Mouse (Mus musculus) liver, embryonic 12.5 days (tissue): ENCODE data around the gene Nptx1. TPM values are rescaled to one million over a fixed set of nuclear protein-coding genes. Genes with fewer than 3 reads are reported as not detected.

Experiments
- ATAC-seq: fragments of 200-750 bp; cut with Nextera tagmentation; 2 replicates; pipeline ENCODE4 v1.8.0; 2017; ENCODE audit warnings: moderate number of reproducible peaks, mild to moderate bottlenecking, moderate library complexity
- H3K27ac ChIP-seq: fragments of 300-500 bp; sonication (generic); 2 replicates; pipeline ENCODE4 v1.5.1; 2016; ENCODE audit warnings: mild to moderate bottlenecking
- H3K27me3 ChIP-seq: fragments of 300-500 bp; sonication (generic); replicated peaks from 2 replicates; pipeline ENCODE4 v1.6.1; 2016; ENCODE audit warnings: mild to moderate bottlenecking, moderate library complexity
- H3K36me3 ChIP-seq: fragments of 300-500 bp; sonication (generic); 2 replicates; pipeline ENCODE4 v1.6.1; 2016; ENCODE audit warnings: mild to moderate bottlenecking, moderate library complexity
- H3K4me1 ChIP-seq: fragments of 300-500 bp; sonication (generic); 2 replicates; pipeline ENCODE4 v1.6.1; 2016
- H3K4me2 ChIP-seq: fragments of 300-500 bp; sonication (generic); 2 replicates; pipeline ENCODE4 v1.6.1; 2016; ENCODE audit warnings: mild to moderate bottlenecking, moderate library complexity
- H3K4me3 ChIP-seq: fragments of 300-500 bp; sonication (generic); 2 replicates; pipeline ENCODE4 v1.5.1; 2016; ENCODE audit warnings: mild to moderate bottlenecking, moderate library complexity
- H3K9ac ChIP-seq: fragments of 300-500 bp; sonication (generic); 2 replicates; pipeline ENCODE4 v1.6.1; 2016; ENCODE audit warnings: mild to moderate bottlenecking, moderate library complexity
- H3K9me3 ChIP-seq: fragments of 300-500 bp; sonication (generic); replicated peaks from 2 replicates; pipeline ENCODE4 v1.6.1; 2016; ENCODE audit warnings: mild to moderate bottlenecking, moderate library complexity
- WGBS: fragments of 180-500 bp; shearing (Covaris S2); methylation state at CpG from one replicate; pipeline ENCODE4 v1.1.7; 2016; ENCODE audit not compliant: insufficient replicate concordance; 5-methylcytosine and 5-hydroxymethylcytosine counted together
- polyA plus RNA-seq: library from polyadenylated mRNA; unstranded; fragments of >200 nt; fragmentation: Nextera tagmentation; extraction: Ambion mirVana; gene quantifications from 2 replicates; pipeline ENCODE4 v1.2.1, GENCODE M21; 2016

Nptx1 gene
- polyA plus RNA-seq, 1 experiment from 2014 or later: 0.06 TPM

DNA sequence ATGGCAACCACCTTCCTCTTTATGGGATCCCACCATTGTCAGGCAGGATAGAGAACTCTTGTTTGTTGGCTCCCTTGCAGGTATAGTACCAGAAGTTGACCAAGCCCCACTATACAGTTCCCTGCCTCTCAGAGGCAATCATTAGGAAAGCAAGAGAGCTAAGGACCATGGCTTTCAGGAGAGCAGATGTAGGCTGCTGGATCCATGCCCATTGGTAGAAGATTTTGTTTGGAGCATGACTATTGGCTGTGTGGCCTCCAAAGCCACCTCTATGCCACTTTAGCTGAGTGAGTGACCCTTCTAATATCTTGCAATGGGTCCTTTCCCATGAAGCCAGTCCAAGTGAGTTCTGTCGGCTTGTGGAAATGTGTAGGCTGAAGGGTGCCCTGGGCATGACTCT is 28.2 kb downstream of the Nptx1 start:
- no peak overlapping the region for H3K4me3 ChIP-seq
- no peak for ATAC-seq
- no peaks in the 10 kb centered on the region for H3K36me3 ChIP-seq
- H3K9ac ChIP-seq: no peak overlapping the region
- H3K9me3 ChIP-seq: no peaks in the 10 kb centered on the region
- H3K27me3 ChIP-seq: peaks cover 55% of the 10 kb centered on the region
- no peak overlapping the region for H3K27ac ChIP-seq
- H3K4me2 ChIP-seq: no peak overlapping the region
- 90% methylated on average over 1 of the region's 1 CpGs for whole genome bisulfite sequencing
- no peaks in the 10 kb centered on the region; the same call in 1 of the 2 replicates for H3K4me1 ChIP-seq

DNA sequence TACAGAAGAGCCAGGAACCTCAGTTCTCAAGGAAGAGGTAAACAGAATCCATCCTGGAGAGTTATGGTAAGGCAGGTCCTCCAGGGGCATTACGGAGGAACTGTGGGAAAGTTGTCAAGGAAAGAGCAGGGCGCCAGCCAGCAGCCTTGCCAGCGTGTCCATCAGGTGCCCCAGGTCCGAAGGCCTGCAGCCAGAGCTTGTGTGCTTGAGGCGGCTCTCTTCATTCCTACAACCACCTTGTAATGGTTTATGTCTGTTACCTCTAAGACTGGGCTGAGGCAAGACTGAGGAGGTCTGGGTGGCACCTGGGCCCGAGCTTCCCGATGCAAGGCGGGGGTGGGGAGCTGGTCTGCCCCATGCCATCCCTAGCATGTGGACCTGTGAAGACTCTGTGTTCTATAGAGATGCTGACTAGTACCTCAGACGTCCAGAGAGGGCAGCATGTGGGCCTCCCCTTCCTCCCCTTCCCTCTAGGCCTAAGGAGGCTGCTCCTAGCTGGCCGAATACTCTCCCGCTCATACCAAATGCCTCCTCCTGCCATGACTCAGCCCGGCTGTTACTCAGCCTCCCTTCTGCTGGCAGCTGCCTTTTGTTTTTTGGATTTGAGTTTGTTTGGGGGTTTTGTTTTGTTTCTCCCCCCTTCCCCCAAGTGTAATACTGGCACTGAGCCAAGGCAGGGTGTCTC is 30.7 kb downstream of the Nptx1 start:
- Histone ChIP-seq H3K9me3 (no peaks in the 10 kb centered on the region), H3K27ac (no peak overlapping the region), H3K9ac (no peak overlapping the region), H3K27me3 (peaks cover 80% of the 10 kb centered on the region), H3K36me3 (no peaks in the 10 kb centered on the region), H3K4me3 (no peak overlapping the region), H3K4me2 (no peak overlapping the region), H3K4me1 (0 out of 2 replicates have a peak, but pooled peaks cover 3% of the 10 kb centered on the region)
- no peak for ATAC-seq
- WGBS: 53% methylated on average over 12 of the region's 12 CpGs

DNA sequence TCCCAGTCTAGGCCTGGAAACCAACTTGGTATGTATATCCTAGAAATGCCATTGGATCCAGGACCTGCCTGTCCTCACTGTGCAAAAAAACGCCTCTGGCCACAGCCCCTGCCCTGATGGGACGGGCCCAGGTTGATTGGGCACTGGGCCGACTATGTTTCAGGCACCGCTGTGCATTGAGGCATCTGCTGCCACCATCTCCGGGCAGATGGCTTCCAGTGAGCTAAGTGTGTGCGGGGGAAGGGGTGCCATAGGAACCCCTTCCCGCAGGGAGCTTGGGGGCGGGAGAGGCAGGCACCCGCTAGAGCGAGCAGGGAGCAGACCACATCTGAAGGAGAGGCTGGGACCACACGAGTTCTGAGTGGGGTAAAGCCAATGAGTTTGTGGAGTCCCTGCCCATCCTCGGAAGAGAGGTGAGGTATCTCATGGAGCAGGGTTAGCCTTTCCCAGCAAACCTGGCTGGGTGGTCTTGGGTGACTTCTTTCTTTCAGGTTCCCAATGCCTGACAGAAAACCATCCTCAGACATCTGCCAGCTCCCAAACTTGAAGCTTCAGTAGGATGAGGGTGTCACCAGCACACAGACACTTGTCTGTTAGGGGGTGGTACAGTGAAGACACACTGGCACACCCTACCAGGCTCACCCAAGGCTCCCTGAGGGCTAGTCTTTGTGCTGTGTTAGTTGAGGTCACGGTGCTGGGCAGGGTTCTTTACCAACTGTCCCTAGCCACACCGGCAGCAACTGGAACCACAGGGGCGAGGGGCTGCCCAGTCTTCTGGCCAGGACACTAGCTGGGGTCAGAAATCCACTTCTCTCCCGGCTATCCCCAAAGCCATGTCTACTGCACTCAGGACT is 31.5 kb downstream of the Nptx1 start:
- 56% methylated on average over 16 of the region's 16 CpGs for WGBS
- H3K36me3 ChIP-seq: no peaks in the 10 kb centered on the region
- ATAC-seq: no peak
- peaks cover 80% of the 10 kb centered on the region for H3K27me3 ChIP-seq
- H3K4me1 ChIP-seq: 0 out of 2 replicates have a peak, but pooled peaks cover 3% of the 10 kb centered on the region
- no peak overlapping the region for H3K4me2 ChIP-seq
- no peak overlapping the region for H3K27ac ChIP-seq
- H3K9me3 ChIP-seq: no peaks in the 10 kb centered on the region
- H3K4me3 ChIP-seq: no peak overlapping the region
- no peak overlapping the region for H3K9ac ChIP-seq

DNA sequence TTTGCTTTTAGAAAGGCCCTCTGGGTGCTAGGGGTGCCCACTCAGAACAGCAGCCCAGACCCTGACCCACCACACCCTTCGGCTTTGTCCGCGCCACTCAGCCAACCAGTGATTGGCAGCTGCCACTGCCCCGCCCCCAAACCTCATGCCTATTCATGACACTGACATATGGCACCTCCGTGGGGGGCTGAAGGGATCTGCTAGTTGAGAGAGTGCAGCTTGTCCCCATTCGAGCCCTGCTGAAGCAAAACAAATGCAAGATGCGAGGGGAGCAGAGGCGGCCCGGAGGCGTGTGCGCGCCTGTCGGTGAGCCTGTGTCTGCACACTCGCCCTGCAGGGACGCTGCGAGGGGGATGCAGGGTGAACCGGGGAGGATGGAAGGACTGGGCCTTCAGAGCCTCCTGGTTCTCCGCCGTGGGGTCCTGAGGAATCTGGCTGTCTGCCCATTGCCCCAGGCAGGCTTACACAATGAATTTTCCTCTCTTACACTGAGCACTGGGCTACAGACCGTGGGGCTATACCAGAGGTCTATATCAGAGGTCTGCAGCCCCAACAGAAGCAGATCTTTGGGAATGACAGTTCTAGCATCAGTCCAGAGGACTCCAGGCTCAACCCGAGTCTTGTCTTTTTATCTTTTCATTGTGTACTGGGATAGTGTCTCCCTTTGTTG is 32.5 kb downstream of the Nptx1 start:
- Histone ChIP-seq H3K4me1 (0 out of 2 replicates have a peak, but pooled peaks cover 3% of the 10 kb centered on the region), H3K27ac (no peak overlapping the region), H3K27me3 (peaks cover 86% of the 10 kb centered on the region), H3K4me2 (peak overlapping the region; percentile 41), H3K36me3 (no peaks in the 10 kb centered on the region), H3K9me3 (no peaks in the 10 kb centered on the region), H3K4me3 (no peak overlapping the region), H3K9ac (no peak overlapping the region)
- ATAC-seq: no peak
- WGBS: 6% methylated on average over 21 of the region's 21 CpGs

DNA sequence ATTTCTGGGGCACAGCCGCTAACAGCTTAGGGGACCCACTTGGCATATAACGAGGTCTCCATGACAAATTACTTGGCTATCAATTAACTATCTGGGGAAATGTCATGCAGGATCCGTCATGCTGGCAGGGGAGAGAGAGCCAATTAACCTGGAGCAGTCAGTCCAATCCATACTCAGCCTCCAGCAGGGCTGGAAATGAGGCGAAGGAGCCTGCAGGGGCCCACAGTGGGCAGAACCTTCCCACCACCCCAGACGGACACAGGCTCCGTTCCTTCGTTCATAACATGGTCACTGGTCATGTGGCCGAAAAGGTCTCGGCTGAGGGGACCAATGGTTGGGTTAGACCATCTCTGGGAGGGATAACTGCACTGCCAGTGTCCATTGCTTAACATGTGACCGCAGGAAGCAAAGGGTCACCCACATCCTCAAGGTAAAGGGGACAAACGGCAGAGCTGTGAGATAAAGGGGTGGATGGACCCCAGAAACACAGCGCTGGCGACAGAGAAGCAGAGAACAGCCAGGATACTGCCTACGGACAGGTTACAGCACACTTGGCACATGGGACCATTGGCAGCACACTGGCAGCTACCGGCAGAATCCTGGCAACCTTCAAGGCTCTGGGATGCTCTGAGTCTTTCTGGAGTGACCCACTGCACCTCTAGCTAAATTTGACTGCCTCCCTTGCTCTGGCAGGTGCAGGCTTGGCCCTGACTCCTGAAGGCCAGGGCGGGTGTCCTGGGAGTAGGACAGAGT is 33.3 kb downstream of the Nptx1 start:
- H3K9ac ChIP-seq: no peak overlapping the region
- H3K4me2 ChIP-seq: no peak overlapping the region
- peaks cover 81% of the 10 kb centered on the region for H3K27me3 ChIP-seq
- H3K27ac ChIP-seq: no peak overlapping the region
- H3K4me1 ChIP-seq: 0 out of 2 replicates have a peak, but pooled peaks cover 3% of the 10 kb centered on the region
- no peaks in the 10 kb centered on the region for H3K9me3 ChIP-seq
- no peak overlapping the region for H3K4me3 ChIP-seq
- WGBS: 43% methylated on average over 16 of the region's 16 CpGs
- ATAC-seq: no peak
- H3K36me3 ChIP-seq: no peaks in the 10 kb centered on the region

DNA sequence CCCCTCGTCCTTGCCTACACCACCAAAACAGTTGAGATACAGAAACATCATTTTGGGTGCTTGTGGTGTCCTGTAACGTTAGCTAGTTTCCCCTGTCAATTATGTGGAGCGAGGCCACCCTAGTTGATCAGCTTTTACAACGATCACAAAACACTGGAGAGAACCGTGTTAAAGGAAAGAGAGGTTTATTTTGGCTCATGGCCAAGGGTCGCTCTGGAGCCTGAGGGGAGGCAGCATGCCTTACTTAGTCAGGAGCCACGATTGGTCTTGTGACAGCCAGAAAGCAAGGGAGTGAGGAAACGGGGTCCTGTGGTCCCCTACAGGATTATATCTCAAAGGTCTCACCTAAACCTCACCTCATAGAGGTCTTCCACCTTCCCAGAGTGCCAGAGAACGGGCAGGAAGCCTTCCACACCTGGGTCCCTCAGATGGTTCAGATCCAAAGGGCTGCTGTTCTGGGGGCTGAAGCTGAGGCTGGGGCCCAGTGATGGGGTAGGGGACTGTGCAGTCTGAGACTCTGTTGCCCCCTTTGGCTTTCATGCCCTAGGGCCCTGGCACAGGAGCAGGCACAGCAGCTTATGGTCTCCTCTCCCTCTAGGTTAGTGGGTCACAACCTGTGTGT is 34.4 kb downstream of the Nptx1 start:
- H3K27me3 ChIP-seq: peaks cover 72% of the 10 kb centered on the region
- ATAC-seq: no peak
- no peak overlapping the region for H3K4me2 ChIP-seq
- H3K4me1 ChIP-seq: 0 out of 2 replicates have a peak, but pooled peaks cover 3% of the 10 kb centered on the region
- WGBS: 39% methylated on average over 9 of the region's 9 CpGs
- no peak overlapping the region for H3K9ac ChIP-seq
- no peak overlapping the region for H3K4me3 ChIP-seq
- H3K9me3 ChIP-seq: no peaks in the 10 kb centered on the region
- no peak overlapping the region for H3K27ac ChIP-seq
- peaks cover 4% of the 10 kb centered on the region for H3K36me3 ChIP-seq

DNA sequence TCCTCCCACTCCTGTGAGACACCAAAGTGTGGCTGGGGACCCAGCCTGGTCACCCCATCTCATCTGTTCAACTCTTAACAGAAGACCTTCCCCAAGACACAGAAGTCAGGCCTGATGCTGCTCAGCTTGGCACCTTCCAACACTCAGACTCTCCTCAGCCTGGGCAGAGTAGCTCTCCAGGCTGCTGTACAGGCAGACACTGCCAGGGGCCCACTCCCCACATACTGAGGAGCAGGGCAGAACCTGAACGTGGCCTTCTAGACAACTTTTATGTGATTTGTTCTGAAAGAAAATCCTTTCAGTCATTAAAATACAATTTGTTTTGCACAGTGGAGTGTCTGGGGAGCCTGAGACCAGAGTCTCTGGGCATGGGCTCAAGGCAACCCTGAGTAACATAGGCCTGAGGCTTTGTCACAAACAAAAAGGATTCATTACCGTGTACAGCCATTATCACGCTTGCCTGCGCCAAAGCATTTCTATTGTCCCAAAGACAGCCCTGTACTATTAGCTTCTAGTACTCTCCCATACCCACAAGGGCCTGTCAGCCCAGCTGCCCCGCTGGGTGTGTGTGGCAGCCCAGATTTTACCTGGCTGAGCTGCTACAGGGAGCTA is 38.3 kb downstream of the Nptx1 start:
- H3K36me3 ChIP-seq: peaks cover 35% of the 10 kb centered on the region
- H3K27ac ChIP-seq: no peak overlapping the region
- peaks cover 34% of the 10 kb centered on the region for H3K27me3 ChIP-seq
- no peak overlapping the region for H3K4me3 ChIP-seq
- no peak overlapping the region for H3K4me2 ChIP-seq
- no peaks in the 10 kb centered on the region for H3K9me3 ChIP-seq
- peaks cover 3% of the 10 kb centered on the region; the same call in 1 of the 2 replicates for H3K4me1 ChIP-seq
- no peak overlapping the region for H3K9ac ChIP-seq
- 72% methylated on average over 5 of the region's 5 CpGs for WGBS
- no peak for ATAC-seq

DNA sequence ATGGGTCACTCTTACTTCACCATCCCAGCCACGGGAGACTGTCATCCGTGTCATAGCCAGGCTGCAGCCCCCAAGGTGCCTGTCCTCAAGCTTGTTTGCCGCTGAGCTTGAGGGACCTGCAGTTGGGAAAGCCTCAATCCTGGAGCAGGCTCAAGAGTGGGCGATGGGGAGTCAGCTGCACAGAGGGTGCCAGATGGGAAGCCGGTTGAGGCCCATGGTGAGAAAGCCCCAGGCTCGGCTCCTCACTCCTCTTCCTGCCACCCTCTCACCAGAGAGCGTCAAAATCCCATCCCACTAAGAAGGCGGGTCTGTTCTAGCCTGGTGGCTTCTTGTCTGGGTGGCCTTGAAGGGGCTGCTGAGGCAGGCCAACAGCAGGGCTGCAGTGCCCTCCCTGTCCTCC is 39.8 kb downstream of the Nptx1 start:
- no peak for ATAC-seq
- no peaks in the 10 kb centered on the region for H3K9me3 ChIP-seq
- H3K9ac ChIP-seq: no peak overlapping the region
- peaks cover 19% of the 10 kb centered on the region for H3K27me3 ChIP-seq
- peaks cover 3% of the 10 kb centered on the region; the same call in 1 of the 2 replicates for H3K4me1 ChIP-seq
- no peak overlapping the region for H3K4me3 ChIP-seq
- no peak overlapping the region for H3K27ac ChIP-seq
- no peak overlapping the region for H3K4me2 ChIP-seq
- H3K36me3 ChIP-seq: peaks cover 42% of the 10 kb centered on the region
- 73% methylated on average over 8 of the region's 8 CpGs for WGBS

DNA sequence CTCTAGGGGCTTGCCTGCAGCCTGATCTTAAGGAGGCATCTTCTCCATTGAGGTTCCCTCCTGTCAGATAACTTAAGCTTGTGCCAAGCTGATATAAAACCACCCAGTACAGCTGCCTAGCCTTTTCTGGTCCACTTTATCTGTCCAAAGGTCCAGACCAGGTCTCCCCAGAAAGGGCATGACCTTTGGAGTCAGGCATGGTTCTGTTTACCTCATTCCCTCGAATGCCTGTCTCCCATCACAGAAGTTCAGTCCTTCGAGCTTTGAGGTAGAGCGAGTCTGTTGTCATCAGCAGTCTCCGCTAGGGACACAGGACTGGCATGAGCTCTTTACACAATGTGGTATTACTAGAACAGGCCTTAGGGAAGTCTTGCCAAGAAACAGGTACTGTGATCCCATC is 41.2 kb downstream of the Nptx1 start:
- H3K27ac ChIP-seq: no peak overlapping the region
- H3K27me3 ChIP-seq: peaks cover 10% of the 10 kb centered on the region; the same call in 1 of the 2 replicates
- no peak overlapping the region for H3K4me3 ChIP-seq
- no peak for ATAC-seq
- H3K36me3 ChIP-seq: peaks cover 52% of the 10 kb centered on the region
- 74% methylated on average over 4 of the region's 4 CpGs for WGBS
- no peak overlapping the region for H3K9ac ChIP-seq
- H3K4me1 ChIP-seq: no peaks in the 10 kb centered on the region; the same call in 1 of the 2 replicates
- no peaks in the 10 kb centered on the region for H3K9me3 ChIP-seq
- H3K4me2 ChIP-seq: no peak overlapping the region

DNA sequence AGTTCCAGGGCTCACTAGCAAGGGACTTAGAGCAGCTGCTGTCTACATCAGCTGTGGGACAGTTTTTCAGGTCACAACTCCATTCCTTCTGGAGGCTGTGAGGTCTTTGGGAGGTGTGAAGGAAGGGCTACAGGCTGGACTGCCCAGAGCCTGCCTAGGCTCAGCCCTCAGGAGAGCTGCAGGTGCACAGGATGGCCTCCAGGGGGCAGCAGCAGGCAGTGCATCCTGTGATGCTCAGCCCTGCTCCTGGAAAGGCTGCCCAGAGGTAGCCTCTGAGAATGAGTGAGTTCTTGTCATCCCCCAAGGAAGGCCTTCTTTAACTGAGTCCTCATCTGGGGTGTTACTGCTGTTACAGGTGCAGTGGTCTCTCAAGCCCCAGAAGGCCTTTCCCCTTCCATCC is 43.9 kb downstream of the Nptx1 start:
- H3K9me3 ChIP-seq: no peaks in the 10 kb centered on the region
- ATAC-seq: peak; percentile 57; the same call in 1 of the 2 replicates
- no peak overlapping the region for H3K27ac ChIP-seq
- no peak overlapping the region for H3K4me2 ChIP-seq
- no peak overlapping the region for H3K4me3 ChIP-seq
- H3K36me3 ChIP-seq: peaks cover 71% of the 10 kb centered on the region
- no peak overlapping the region for H3K9ac ChIP-seq
- H3K27me3 ChIP-seq: no peaks in the 10 kb centered on the region
- no peaks in the 10 kb centered on the region; the same call in 1 of the 2 replicates for H3K4me1 ChIP-seq

DNA sequence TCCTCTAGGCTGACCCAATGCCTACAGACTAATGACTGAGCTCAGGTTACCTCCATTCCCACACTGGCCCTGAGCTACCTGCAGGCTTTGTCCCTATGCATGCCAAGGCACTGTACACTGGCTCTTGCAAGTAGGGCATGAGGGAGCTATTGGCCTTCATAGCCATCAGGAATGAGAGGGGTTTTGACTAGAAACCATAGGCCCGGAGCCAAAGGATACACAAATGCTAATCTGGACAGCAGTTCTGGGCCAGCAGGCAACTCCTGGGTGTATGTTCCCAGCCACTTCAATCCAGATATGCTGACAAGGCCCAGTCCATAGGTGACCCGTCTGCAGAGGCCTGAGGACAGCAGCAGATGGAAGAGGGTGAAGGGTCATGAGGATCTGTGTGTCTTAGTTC is 47.5 kb downstream of the Nptx1 start:
- H3K27me3 ChIP-seq: no peaks in the 10 kb centered on the region
- no peak overlapping the region for H3K4me3 ChIP-seq
- WGBS: 76% methylated on average over 2 of the region's 2 CpGs
- H3K4me2 ChIP-seq: no peak overlapping the region
- H3K9me3 ChIP-seq: no peaks in the 10 kb centered on the region
- peaks cover 58% of the 10 kb centered on the region for H3K36me3 ChIP-seq
- ATAC-seq: no peak
- no peak overlapping the region for H3K27ac ChIP-seq
- H3K9ac ChIP-seq: no peak overlapping the region
- H3K4me1 ChIP-seq: no peaks in the 10 kb centered on the region
